Mouse (Mus musculus): ENCODE measurements at regions not wholly inside any gene's neighbourhood (a gene's known extent, or its start where the extent isn't known, plus 50 kb on each side); places are given as distances from the start of the nearest gene placed in this dataset.

GRCm38 (mm10) chr16:93384039-93384537, 219.8 kb downstream of the Setd4 start:
- no peaks in the 10 kb centered on the region; the same call in 1 of the 2 replicates for H3K27me3 ChIP-seq (ENCODE audit: control insufficient read depth, insufficient read depth, low read length)
- H3K36me3 ChIP-seq (ENCODE audit: control insufficient read depth, insufficient read depth, low read length), result no peaks in the 10 kb centered on the region
- H3K27ac ChIP-seq (ENCODE audit: low read depth, low read length), result no peak overlapping the region
- H3K9ac ChIP-seq (ENCODE audit: low read depth, low read length), result no peak overlapping the region
- H3K4me2 ChIP-seq (replicated peaks; ENCODE audit: low read depth, low read length), result no peak overlapping the region
- no peaks in the 10 kb centered on the region for H3K9me3 ChIP-seq (ENCODE audit: control insufficient read depth, low read length)
- no peaks in the 10 kb centered on the region for H3K4me1 ChIP-seq (ENCODE audit: control insufficient read depth, insufficient read depth, low read length)
- no peak for ATAC-seq (ENCODE audit: low FRiP score, low TSS enrichment)
- H3K4me3 ChIP-seq (ENCODE audit: low read length), result no peak overlapping the region
- WGBS, result 63% methylated on average over 8 of the region's 8 CpGs

- H3K27me3 ChIP-seq (ENCODE audit: control insufficient read depth, insufficient read depth, low read length), result no peaks in the 10 kb centered on the region; the same call in 1 of the 2 replicates
- 87% methylated on average over 3 of the region's 3 CpGs for WGBS
- no peak for ATAC-seq (ENCODE audit: low FRiP score, low TSS enrichment)
These were observed 220.9 kb downstream of the Setd4 start for GRCm38 (mm10) chr16:93382945-93383344.

GRCm38 (mm10) chr16:93380717-93381671, 222.9 kb downstream of the Setd4 start:
- H3K4me1 ChIP-seq (ENCODE audit: control insufficient read depth, insufficient read depth, low read length), result no peaks in the 10 kb centered on the region
- no peaks in the 10 kb centered on the region; the same call in 1 of the 2 replicates for H3K27me3 ChIP-seq (ENCODE audit: control insufficient read depth, insufficient read depth, low read length)
- no peak overlapping the region for H3K4me3 ChIP-seq (ENCODE audit: low read length)
- no peak overlapping the region for H3K9ac ChIP-seq (ENCODE audit: low read depth, low read length)
- no peaks in the 10 kb centered on the region for H3K36me3 ChIP-seq (ENCODE audit: control insufficient read depth, insufficient read depth, low read length)
- H3K4me2 ChIP-seq (replicated peaks; ENCODE audit: low read depth, low read length), result no peak overlapping the region
- 70% methylated on average over 13 of the region's 13 CpGs for WGBS
- no peak overlapping the region for H3K27ac ChIP-seq (ENCODE audit: low read depth, low read length)
- H3K9me3 ChIP-seq (ENCODE audit: control insufficient read depth, low read length), result no peaks in the 10 kb centered on the region
- ATAC-seq (ENCODE audit: low FRiP score, low TSS enrichment), result no peak

More at GRCm38 (mm10) chr16:93382945-93383344, 220.9 kb downstream of the Setd4 start:
- H3K4me1 ChIP-seq (ENCODE audit: control insufficient read depth, insufficient read depth, low read length), result no peaks in the 10 kb centered on the region
- H3K27ac ChIP-seq (ENCODE audit: low read depth, low read length), result no peak overlapping the region
- no peaks in the 10 kb centered on the region for H3K9me3 ChIP-seq (ENCODE audit: control insufficient read depth, low read length)
- H3K4me2 ChIP-seq (replicated peaks; ENCODE audit: low read depth, low read length), result no peak overlapping the region
- H3K9ac ChIP-seq (ENCODE audit: low read depth, low read length), result no peak overlapping the region
- H3K4me3 ChIP-seq (ENCODE audit: low read length), result no peak overlapping the region
- no peaks in the 10 kb centered on the region for H3K36me3 ChIP-seq (ENCODE audit: control insufficient read depth, insufficient read depth, low read length)

GRCm38 (mm10) chr16:93380117-93380516, 223.7 kb downstream of the Setd4 start:
- H3K36me3 ChIP-seq (ENCODE audit: control insufficient read depth, insufficient read depth, low read length), result no peaks in the 10 kb centered on the region
- H3K27me3 ChIP-seq (ENCODE audit: control insufficient read depth, insufficient read depth, low read length), result no peaks in the 10 kb centered on the region; the same call in 1 of the 2 replicates
- no peak overlapping the region for H3K9ac ChIP-seq (ENCODE audit: low read depth, low read length)
- H3K4me1 ChIP-seq (ENCODE audit: control insufficient read depth, insufficient read depth, low read length), result 0 out of 2 replicates have a peak, but pooled peaks cover 1% of the 10 kb centered on the region
- no peak overlapping the region for H3K4me3 ChIP-seq (ENCODE audit: low read length)
- H3K27ac ChIP-seq (ENCODE audit: low read depth, low read length), result no peak overlapping the region
- no peaks in the 10 kb centered on the region for H3K9me3 ChIP-seq (ENCODE audit: control insufficient read depth, low read length)
- WGBS, result 67% methylated on average over 4 of the region's 4 CpGs
- H3K4me2 ChIP-seq (replicated peaks; ENCODE audit: low read depth, low read length), result no peak overlapping the region
- ATAC-seq (ENCODE audit: low FRiP score, low TSS enrichment), result no peak

- Histone ChIP-seq H3K9ac (ENCODE audit: low read depth, low read length) (no peak overlapping the region), H3K4me2 (replicated peaks; ENCODE audit: low read depth, low read length) (no peak overlapping the region), H3K9me3 (ENCODE audit: control insufficient read depth, low read length) (no peaks in the 10 kb centered on the region), H3K4me1 (ENCODE audit: control insufficient read depth, insufficient read depth, low read length) (peaks cover 6% of the 10 kb centered on the region; the same call in 1 of the 2 replicates), H3K27ac (ENCODE audit: low read depth, low read length) (no peak overlapping the region), H3K27me3 (ENCODE audit: control insufficient read depth, insufficient read depth, low read length) (no peaks in the 10 kb centered on the region; the same call in 1 of the 2 replicates), H3K4me3 (ENCODE audit: low read length) (no peak overlapping the region), H3K36me3 (ENCODE audit: control insufficient read depth, insufficient read depth, low read length) (no peaks in the 10 kb centered on the region)
- WGBS, result 69% methylated on average over 6 of the region's 6 CpGs
- no peak for ATAC-seq (ENCODE audit: low FRiP score, low TSS enrichment)
These were observed 224.3 kb downstream of the Setd4 start for GRCm38 (mm10) chr16:93379611-93380010.

GRCm38 (mm10) chr16:93374669-93375068, 229.2 kb downstream of the Setd4 start:
- Histone ChIP-seq H3K36me3 (ENCODE audit: control insufficient read depth, insufficient read depth, low read length) (no peaks in the 10 kb centered on the region), H3K27ac (ENCODE audit: low read depth, low read length) (no peak overlapping the region), H3K4me1 (ENCODE audit: control insufficient read depth, insufficient read depth, low read length) (peaks cover 6% of the 10 kb centered on the region; the same call in 1 of the 2 replicates), H3K9ac (ENCODE audit: low read depth, low read length) (no peak overlapping the region), H3K4me3 (ENCODE audit: low read length) (no peak overlapping the region), H3K4me2 (replicated peaks; ENCODE audit: low read depth, low read length) (no peak overlapping the region), H3K27me3 (ENCODE audit: control insufficient read depth, insufficient read depth, low read length) (no peaks in the 10 kb centered on the region), H3K9me3 (ENCODE audit: control insufficient read depth, low read length) (no peaks in the 10 kb centered on the region)
- WGBS, result 55% methylated on average over 6 of the region's 6 CpGs
- peak; percentile 32; the same call in 1 of the 2 replicates for ATAC-seq (ENCODE audit: low FRiP score, low TSS enrichment)

- H3K4me1 ChIP-seq (ENCODE audit: control insufficient read depth, insufficient read depth, low read length), result peaks cover 8% of the 10 kb centered on the region; the same call in 1 of the 2 replicates
- ATAC-seq (ENCODE audit: low FRiP score, low TSS enrichment), result no peak
- no peak overlapping the region for H3K4me3 ChIP-seq (ENCODE audit: low read length)
- H3K27me3 ChIP-seq (ENCODE audit: control insufficient read depth, insufficient read depth, low read length), result no peaks in the 10 kb centered on the region
- no peaks in the 10 kb centered on the region for H3K36me3 ChIP-seq (ENCODE audit: control insufficient read depth, insufficient read depth, low read length)
- no peak overlapping the region for H3K27ac ChIP-seq (ENCODE audit: low read depth, low read length)
- no peaks in the 10 kb centered on the region for H3K9me3 ChIP-seq (ENCODE audit: control insufficient read depth, low read length)
- H3K4me2 ChIP-seq (replicated peaks; ENCODE audit: low read depth, low read length), result no peak overlapping the region
- 81% methylated on average over 10 of the region's 10 CpGs for WGBS
- no peak overlapping the region for H3K9ac ChIP-seq (ENCODE audit: low read depth, low read length)
These were observed 234.1 kb downstream of the Setd4 start for GRCm38 (mm10) chr16:93369766-93370146.

- Histone ChIP-seq H3K9me3 (ENCODE audit: control insufficient read depth, low read length) (no peaks in the 10 kb centered on the region), H3K27me3 (ENCODE audit: control insufficient read depth, insufficient read depth, low read length) (no peaks in the 10 kb centered on the region), H3K4me1 (ENCODE audit: control insufficient read depth, insufficient read depth, low read length) (0 out of 2 replicates have a peak, but pooled peaks cover 7% of the 10 kb centered on the region), H3K4me3 (ENCODE audit: low read length) (no peak overlapping the region), H3K36me3 (ENCODE audit: control insufficient read depth, insufficient read depth, low read length) (no peaks in the 10 kb centered on the region), H3K9ac (ENCODE audit: low read depth, low read length) (no peak overlapping the region), H3K27ac (ENCODE audit: low read depth, low read length) (no peak overlapping the region), H3K4me2 (replicated peaks; ENCODE audit: low read depth, low read length) (no peak overlapping the region)
- no peak for ATAC-seq (ENCODE audit: low FRiP score, low TSS enrichment)
- 77% methylated on average over 21 of the region's 21 CpGs for whole genome bisulfite sequencing
These were observed 234.8 kb downstream of the Setd4 start for GRCm38 (mm10) chr16:93368824-93369765.
